ENCODE assay signal across 16 mouse cellular contexts in genomic region chr5:144831840-144832469, GRCm38 (mm10).
DNase-seq lines count a peak whose midpoint lies in the region; ATAC-seq and TF ChIP-seq lines count a peak whose summit lies in the region.
"Had no signal": no experiment of that assay in that cellular context is flagged by ENCODE, and none has a peak within 500 bp of the region (broad histone marks: within the 10 kb centered on the region; RNA-seq: fewer than 3 reads in every experiment).

No protein-coding gene starts in this region.

- H3K9ac ChIP-seq in stomach, embryonic 16.5 days (ENCODE audit: low read length) = no peak overlapping the region
- no peak overlapping the region for H3K9ac ChIP-seq in stomach, postnatal 0 days (ENCODE audit: low read length)
- H3K9ac ChIP-seq: embryonic facial prominence, embryonic 15.5 days; liver, embryonic 13.5 days; midbrain, embryonic 15.5 days had no signal

- WGBS in stomach, embryonic 16.5 days = 84% methylated on average over 9 of the region's 9 CpGs
- WGBS in stomach, postnatal 0 days = 71% methylated on average over 9 of the region's 9 CpGs

- H3K4me2 ChIP-seq in stomach, embryonic 16.5 days (ENCODE audit: low read depth, low read length) = no peak overlapping the region
- H3K4me2 ChIP-seq in stomach, postnatal 0 days (replicated peaks; ENCODE audit: low read depth) = no peak overlapping the region
- H3K4me2 ChIP-seq: embryonic facial prominence, embryonic 15.5 days; liver, embryonic 13.5 days; midbrain, embryonic 15.5 days had no signal

- intact Hi-C loops in left cerebral cortex, postnatal 10 days (cut with DNase I) = no loop called here

- H3K27me3 ChIP-seq in stomach, embryonic 16.5 days (ENCODE audit: control insufficient read depth, insufficient read depth, low read length) = no peaks in the 10 kb centered on the region
- H3K27me3 ChIP-seq in stomach, postnatal 0 days (ENCODE audit: control insufficient read depth, insufficient read depth, low read length) = no peaks in the 10 kb centered on the region
- H3K27me3 ChIP-seq: embryonic facial prominence, embryonic 15.5 days; liver, embryonic 13.5 days; midbrain, embryonic 15.5 days had no signal

- no peak overlapping the region for H3K4me3 ChIP-seq in stomach, embryonic 16.5 days (replicated peaks; ENCODE audit: low read length)
- H3K4me3 ChIP-seq in stomach, postnatal 0 days (ENCODE audit: low read depth, low read length) = no peak overlapping the region
- H3K4me3 ChIP-seq: embryonic facial prominence, embryonic 15.5 days; liver, embryonic 13.5 days; midbrain, embryonic 15.5 days had no signal

- H3K4me1 ChIP-seq in stomach, embryonic 16.5 days (ENCODE audit: control insufficient read depth, insufficient read depth, low read length) = no peaks in the 10 kb centered on the region
- no peaks in the 10 kb centered on the region for H3K4me1 ChIP-seq in stomach, postnatal 0 days (replicated peaks; ENCODE audit: control insufficient read depth, insufficient read depth)
- H3K4me1 ChIP-seq: embryonic facial prominence, embryonic 15.5 days; liver, embryonic 13.5 days; midbrain, embryonic 15.5 days had no signal

- TF ChIP-seq EP300 in stomach, postnatal 0 days (optimal IDR thresholded peaks at IDR 0.05) = no peak

- TF ChIP-seq CTCF in stomach, postnatal 0 days (IDR thresholded peaks at IDR 0.05; ENCODE audit: low read depth) = no peak

- H3K27ac ChIP-seq in stomach, embryonic 16.5 days (ENCODE audit: low read length) = peak overlapping the region; percentile 8; the same call in 1 of the 2 replicates
- no peak overlapping the region for H3K27ac ChIP-seq in stomach, postnatal 0 days (replicated peaks)
- H3K27ac ChIP-seq: embryonic facial prominence, embryonic 15.5 days; kidney, postnatal 0 days; liver, embryonic 13.5 days; midbrain, embryonic 15.5 days had no signal

- ATAC-seq in stomach, embryonic 16.5 days (ENCODE audit: insufficient read depth, low FRiP score) = no peak
- ATAC-seq in stomach, postnatal 0 days (ENCODE audit: low FRiP score, low TSS enrichment) = no peak; the same call in 1 of the 2 replicates
- ATAC-seq in common myeloid progenitor, adult 5-6 weeks (replicated peaks; ENCODE audit: low read depth, poor library complexity, severe bottlenecking) = peak; percentile 89
- ATAC-seq: midbrain, embryonic 15.5 days had no signal

- no peaks in the 10 kb centered on the region for H3K9me3 ChIP-seq in stomach, embryonic 16.5 days (replicated peaks; ENCODE audit: control insufficient read depth, low read length)
- H3K9me3 ChIP-seq in stomach, postnatal 0 days (ENCODE audit: control insufficient read depth, low read length) = no peaks in the 10 kb centered on the region
- H3K9me3 ChIP-seq: embryonic facial prominence, embryonic 15.5 days; liver, embryonic 13.5 days; midbrain, embryonic 15.5 days had no signal

- peaks cover 55% of the 10 kb centered on the region for H3K36me3 ChIP-seq in stomach, embryonic 16.5 days (ENCODE audit: control insufficient read depth, insufficient read depth, low read length)
- H3K36me3 ChIP-seq in stomach, postnatal 0 days (ENCODE audit: control insufficient read depth, insufficient read depth, low read length) = peaks cover 44% of the 10 kb centered on the region

- DNase-seq in stomach, postnatal 0 days (ENCODE audit: low spot score) = no peak
- DNase-seq in ZHBTc4 (ENCODE audit: low read depth, low spot score) = peak; percentile 36
- no peak for DNase-seq in spleen, postnatal 4 days (ENCODE audit: low spot score in 2 of 2)
- no peak for DNase-seq in left cerebral cortex, postnatal 10 days (ENCODE audit: extremely low spot score in 1 of 2, low spot score in 2 of 2)
- no peak for DNase-seq in Muller cell, postnatal 12 days (ENCODE audit: inconsistent ontology term)
- DNase-seq: cerebellum, adult 9-10 months; gastrocnemius, postnatal 36 days; liver, embryonic 13.5 days; lung, postnatal 14 days; right cerebral cortex, postnatal 14 days; thymus, adult 18-20 months had no signal
